Mouse (Mus musculus) forebrain, embryonic 13.5 days (tissue): ENCODE measurements around the gene Csf3. TPM values are rescaled to one million over a fixed set of nuclear protein-coding genes. Genes with fewer than 3 reads are reported as not detected.
"Not testable (repeated sequence)": the region's sequence is repeated elsewhere in the genome, so short reads cannot be mapped to it uniquely, and the experiment has no call there.

ENCODE experiments used
- ATAC-seq: fragments of 200-750 bp; cut with Nextera tagmentation; 2 replicates; pipeline ENCODE4 v1.8.0; 2017
- H3K27ac ChIP-seq: fragments of 300-500 bp; sonication (generic); 2 replicates; pipeline ENCODE4 v1.5.1; 2015; ENCODE audit warnings: inconsistent platforms, mild to moderate bottlenecking, moderate library complexity
- H3K27me3 ChIP-seq: fragments of 300-500 bp; sonication (generic); 2 replicates; pipeline ENCODE4 v1.6.1; 2015; ENCODE audit warnings: mild to moderate bottlenecking, inconsistent platforms
- H3K36me3 ChIP-seq: fragments of 300-500 bp; sonication (generic); 2 replicates; pipeline ENCODE4 v1.6.1; 2015; ENCODE audit warnings: mild to moderate bottlenecking, inconsistent platforms; ENCODE audit not compliant: poor library complexity, severe bottlenecking
- H3K4me1 ChIP-seq: fragments of 300-500 bp; sonication (generic); 2 replicates; pipeline ENCODE4 v1.6.1; 2015; ENCODE audit warnings: inconsistent platforms
- H3K4me2 ChIP-seq: fragments of 300-500 bp; sonication (generic); 2 replicates; pipeline ENCODE4 v1.6.1; 2015; ENCODE audit warnings: inconsistent platforms, mild to moderate bottlenecking, moderate library complexity
- H3K4me3 ChIP-seq: fragments of 300-500 bp; sonication (generic); 2 replicates; pipeline ENCODE4 v1.5.1; 2015; ENCODE audit warnings: mild to moderate bottlenecking, inconsistent platforms
- H3K9ac ChIP-seq: fragments of 300-500 bp; sonication (generic); 2 replicates; pipeline ENCODE4 v1.6.1; 2015; ENCODE audit warnings: mild to moderate bottlenecking, inconsistent platforms
- H3K9me3 ChIP-seq: fragments of 300-500 bp; sonication (generic); replicated peaks from 2 replicates; pipeline ENCODE4 v1.6.1; 2016; ENCODE audit warnings: inconsistent platforms
- WGBS: fragments of 180-500 bp; shearing (Covaris S2); methylation state at CpG from one replicate; pipeline ENCODE4 v1.1.7; 2015; 5-methylcytosine and 5-hydroxymethylcytosine counted together
- polyA plus RNA-seq: library from polyadenylated mRNA; unstranded; fragments of >200 nt; fragmentation: Nextera tagmentation; extraction: Ambion mirVana; gene quantifications from 2 replicates; pipeline ENCODE4 v1.2.1, GENCODE M21; 2015

The Csf3 gene
- polyA plus RNA-seq, 1 experiment from 2014 or later = 0.12 TPM

- H3K4me2 ChIP-seq = no peak overlapping the region
- no peaks in the 10 kb centered on the region for H3K27me3 ChIP-seq
- WGBS = 89% methylated on average over 16 of the region's 16 CpGs
- ATAC-seq = no peak
- H3K4me3 ChIP-seq = no peak overlapping the region
- peaks cover 36% of the 10 kb centered on the region for H3K36me3 ChIP-seq
- no peak overlapping the region for H3K9ac ChIP-seq
- 0 out of 2 replicates have a peak, but pooled peaks cover 6% of the 10 kb centered on the region for H3K4me1 ChIP-seq
- H3K9me3 ChIP-seq = no peaks in the 10 kb centered on the region
- no peak overlapping the region for H3K27ac ChIP-seq
Observed at GRCm38 (mm10) chr11:98698849-98699640, 2.0 kb upstream of the Csf3 start.

GRCm38 (mm10) chr11:98699911-98700310 is 1.2 kb upstream of the Csf3 start:
- Histone ChIP-seq H3K9ac (no peak overlapping the region), H3K27ac (no peak overlapping the region), H3K4me2 (no peak overlapping the region), H3K36me3 (peaks cover 36% of the 10 kb centered on the region), H3K4me1 (0 out of 2 replicates have a peak, but pooled peaks cover 6% of the 10 kb centered on the region), H3K9me3 (no peaks in the 10 kb centered on the region), H3K4me3 (no peak overlapping the region), H3K27me3 (no peaks in the 10 kb centered on the region)
- 54% methylated on average over 4 of the region's 4 CpGs for WGBS
- no peak for ATAC-seq

GRCm38 (mm10) chr11:98702323-98702722 is 1.3 kb downstream of the Csf3 start:
- ATAC-seq = no peak
- WGBS = 64% methylated on average over 5 of the region's 5 CpGs

GRCm38 (mm10) chr11:98705021-98705420 is 4.0 kb downstream of the Csf3 start:
- Histone ChIP-seq H3K36me3 (peaks cover 68% of the 10 kb centered on the region), H3K27ac (no peak overlapping the region), H3K4me3 (no peak overlapping the region), H3K4me2 (no peak overlapping the region), H3K27me3 (no peaks in the 10 kb centered on the region), H3K9ac (peak overlapping the region; percentile 26; the same call in 1 of the 2 replicates), H3K9me3 (no peaks in the 10 kb centered on the region), H3K4me1 (0 out of 2 replicates have a peak, but pooled peaks cover 6% of the 10 kb centered on the region)
- WGBS = 87% methylated on average over 10 of the region's 10 CpGs
- ATAC-seq = no peak

More at GRCm38 (mm10) chr11:98702323-98702722, 1.3 kb downstream of the Csf3 start:
- H3K4me2 ChIP-seq = no peak overlapping the region
- H3K27me3 ChIP-seq = no peaks in the 10 kb centered on the region
- H3K9me3 ChIP-seq = no peaks in the 10 kb centered on the region
- H3K4me3 ChIP-seq = no peak overlapping the region
- no peak overlapping the region for H3K9ac ChIP-seq
- 0 out of 2 replicates have a peak, but pooled peaks cover 6% of the 10 kb centered on the region for H3K4me1 ChIP-seq
- H3K27ac ChIP-seq = no peak overlapping the region
- H3K36me3 ChIP-seq = peaks cover 41% of the 10 kb centered on the region

DNA sequence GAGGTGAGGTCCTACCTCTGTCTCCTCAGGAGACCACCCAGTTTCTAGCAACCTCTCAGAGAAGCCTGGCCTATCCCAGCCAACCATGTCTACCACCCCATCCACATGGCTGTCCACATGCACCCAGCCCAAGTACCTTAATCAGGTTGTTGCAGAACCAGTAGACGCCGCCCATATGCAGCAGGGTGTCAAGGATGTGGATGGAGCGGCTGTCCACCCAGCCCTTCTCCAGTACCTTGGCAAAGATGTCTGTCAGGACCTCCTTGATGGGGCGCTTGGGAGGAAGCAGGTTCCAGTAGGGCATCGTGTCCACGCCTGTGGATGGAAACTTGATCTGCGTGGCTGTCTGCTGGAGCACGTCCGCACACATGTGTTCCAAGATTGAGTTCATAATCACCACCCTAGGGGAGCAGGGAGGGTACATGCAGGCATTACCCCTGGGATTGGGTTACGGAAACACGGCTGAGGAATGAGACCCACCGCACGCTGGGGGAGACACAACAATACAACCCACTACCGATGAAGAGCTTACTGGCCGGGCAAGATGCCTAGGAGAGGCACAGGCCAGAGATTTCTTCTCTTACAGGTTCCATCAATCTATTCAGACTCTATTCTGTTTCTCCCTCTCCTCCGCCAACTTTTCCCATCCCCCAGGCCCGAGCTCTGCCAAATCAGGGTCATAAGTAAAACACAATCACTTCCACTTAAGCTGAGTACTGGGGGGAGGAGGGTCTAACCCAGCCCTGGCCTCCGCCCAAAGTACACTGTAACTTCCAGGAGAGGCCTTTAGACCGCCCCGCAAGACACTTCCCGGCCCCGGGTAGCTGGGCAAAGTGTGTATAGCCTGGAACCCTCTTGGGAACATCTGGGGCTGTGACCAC is 6.6 kb downstream of the Csf3 start:
- Histone ChIP-seq H3K4me1 (0 out of 2 replicates have a peak, but pooled peaks cover under 1% of the 10 kb centered on the region), H3K36me3 (peaks cover 89% of the 10 kb centered on the region), H3K9ac (no peak overlapping the region), H3K4me3 (no peak overlapping the region), H3K9me3 (no peaks in the 10 kb centered on the region), H3K27ac (no peak overlapping the region), H3K4me2 (no peak overlapping the region), H3K27me3 (no peaks in the 10 kb centered on the region)
- 92% methylated on average over 22 of the region's 22 CpGs for WGBS
- no peak for ATAC-seq

GRCm38 (mm10) chr11:98708282-98708956 is 7.4 kb downstream of the Csf3 start:
- Histone ChIP-seq H3K9ac (no peak overlapping the region), H3K27ac (no peak overlapping the region), H3K4me2 (no peak overlapping the region), H3K27me3 (no peaks in the 10 kb centered on the region), H3K4me1 (no peaks in the 10 kb centered on the region), H3K36me3 (peaks cover 95% of the 10 kb centered on the region), H3K9me3 (no peaks in the 10 kb centered on the region), H3K4me3 (no peak overlapping the region)
- 91% methylated on average over 19 of the region's 19 CpGs for WGBS
- no peak for ATAC-seq

- 89% methylated on average over 26 of the region's 26 CpGs for WGBS
- H3K9ac ChIP-seq = no peak overlapping the region
- no peaks in the 10 kb centered on the region for H3K27me3 ChIP-seq
- H3K9me3 ChIP-seq = no peaks in the 10 kb centered on the region
- ATAC-seq = no peak
- no peaks in the 10 kb centered on the region for H3K4me1 ChIP-seq
- H3K4me2 ChIP-seq = no peak overlapping the region
- H3K27ac ChIP-seq = no peak overlapping the region
- peaks cover 95% of the 10 kb centered on the region for H3K36me3 ChIP-seq
- no peak overlapping the region for H3K4me3 ChIP-seq
Observed at GRCm38 (mm10) chr11:98709001-98709741, 8.1 kb downstream of the Csf3 start.

GRCm38 (mm10) chr11:98710416-98711045 is 9.5 kb downstream of the Csf3 start:
- Histone ChIP-seq H3K4me1 (no peaks in the 10 kb centered on the region), H3K27me3 (no peaks in the 10 kb centered on the region), H3K9ac (no peak overlapping the region), H3K36me3 (peaks cover 95% of the 10 kb centered on the region), H3K4me3 (no peak overlapping the region), H3K9me3 (no peaks in the 10 kb centered on the region), H3K27ac (no peak overlapping the region), H3K4me2 (no peak overlapping the region)
- WGBS = 50% methylated on average over 12 of the region's 12 CpGs
- 0 out of 2 replicates have a peak, but pooled peaks have one; percentile 24 for ATAC-seq

DNA sequence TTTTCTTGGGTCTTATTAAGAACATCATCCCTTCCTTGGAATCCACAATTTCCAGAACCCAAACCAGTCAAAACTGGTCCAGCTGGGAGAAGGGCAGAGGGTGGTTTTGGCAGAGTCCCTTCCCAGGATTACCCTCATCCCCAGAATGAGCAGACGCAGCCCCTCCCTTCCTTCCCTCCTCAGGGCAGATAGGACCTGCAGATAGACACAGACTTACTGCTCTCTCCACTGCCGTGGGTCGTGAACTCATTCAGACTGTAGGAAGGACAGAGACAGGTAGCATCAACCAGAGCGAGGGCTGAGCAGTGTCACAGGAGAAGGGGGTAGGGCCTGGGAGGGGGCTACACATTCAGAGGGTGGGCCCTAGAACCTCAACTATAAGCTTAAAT is 10.0 kb downstream of the Csf3 start:
- Histone ChIP-seq H3K36me3 (peaks cover 95% of the 10 kb centered on the region), H3K4me2 (no peak overlapping the region), H3K4me1 (no peaks in the 10 kb centered on the region), H3K27ac (no peak overlapping the region), H3K4me3 (no peak overlapping the region), H3K9me3 (no peaks in the 10 kb centered on the region), H3K27me3 (no peaks in the 10 kb centered on the region), H3K9ac (no peak overlapping the region)
- no peak for ATAC-seq
- 92% methylated on average over 4 of the region's 4 CpGs for WGBS

DNA sequence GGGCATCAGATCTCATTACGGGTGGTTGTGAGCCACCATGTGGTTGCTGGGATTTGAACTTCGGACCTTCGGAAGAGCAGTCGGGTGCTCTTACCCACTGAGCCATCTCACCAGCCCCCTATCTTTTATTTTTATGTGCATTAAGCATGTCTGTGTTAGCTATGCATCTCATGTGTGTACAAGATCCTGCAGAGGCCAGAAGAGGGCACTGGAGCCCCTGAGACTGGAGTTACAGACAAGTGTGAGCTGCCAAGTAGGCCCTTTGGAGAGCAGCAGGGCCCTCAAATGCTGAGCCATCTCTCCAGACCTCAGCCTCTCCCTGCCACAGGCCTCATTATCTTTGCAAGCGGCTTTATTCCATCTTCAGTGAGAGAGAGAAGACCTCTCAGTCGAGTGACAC is 10.9 kb downstream of the Csf3 start:
- H3K36me3 ChIP-seq = peaks cover 93% of the 10 kb centered on the region
- H3K27ac ChIP-seq = peak overlapping the region; percentile 35; the same call in 1 of the 2 replicates
- WGBS = 85% methylated on average over 6 of the region's 6 CpGs
- not testable (repeated sequence) for H3K4me1 ChIP-seq, H3K9me3 ChIP-seq, H3K9ac ChIP-seq, H3K4me3 ChIP-seq, H3K4me2 ChIP-seq, H3K27me3 ChIP-seq, ATAC-seq

DNA sequence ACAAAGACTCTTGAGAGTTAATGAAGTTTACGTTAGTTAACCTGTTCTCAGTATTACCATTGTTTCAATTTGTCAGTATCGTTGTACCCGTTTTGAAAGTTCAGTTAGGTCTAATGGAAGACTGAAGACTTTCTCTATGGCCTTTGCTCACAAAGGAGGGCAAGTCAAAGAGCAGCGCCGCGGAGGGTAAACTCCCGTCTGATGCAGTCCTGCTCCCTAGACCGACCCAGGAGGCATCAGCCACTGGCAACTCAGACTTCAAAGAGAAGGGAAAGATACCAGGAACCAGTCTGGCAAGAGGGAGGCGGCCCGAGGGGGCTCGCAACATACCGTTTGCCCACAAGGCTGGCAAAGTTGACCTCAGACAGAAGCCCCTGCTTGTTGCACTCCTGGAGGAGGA is 12.6 kb downstream of the Csf3 start:
- ATAC-seq = no peak
- no peak overlapping the region for H3K9ac ChIP-seq
- no peak overlapping the region for H3K4me2 ChIP-seq
- no peak overlapping the region for H3K4me3 ChIP-seq
- H3K27ac ChIP-seq = no peak overlapping the region
- WGBS = 90% methylated on average over 12 of the region's 12 CpGs
- H3K36me3 ChIP-seq = peaks cover 92% of the 10 kb centered on the region
- peaks cover 8% of the 10 kb centered on the region for H3K4me1 ChIP-seq
- no peaks in the 10 kb centered on the region for H3K9me3 ChIP-seq
- H3K27me3 ChIP-seq = no peaks in the 10 kb centered on the region
